Mouse (Mus musculus) hindbrain, embryonic 10.5 days (tissue): ENCODE data around the gene Pik3r2. TPM values are rescaled to one million over a fixed set of nuclear protein-coding genes. Genes with fewer than 3 reads are reported as not detected.

Experiments
- polyA plus RNA-seq: library from polyadenylated mRNA; unstranded; fragments of >200 nt; fragmentation: Nextera tagmentation; extraction: Ambion mirVana; gene quantifications from 2 replicates; pipeline ENCODE4 v1.2.1, GENCODE M21; 2016

Gene Pik3r2
- polyA plus RNA-seq, 1 experiment from 2014 or later = 82.1 TPM

Other genes with a start within 250 kb of the Pik3r2 start
- 311 and 360 TPM in 2 replicates for gene Fkbp8, start 249.0 kb downstream of the Pik3r2 start, polyA plus RNA-seq
- 54.3 and 57.7 TPM in 2 replicates for gene Kxd1, start 248.8 kb downstream of the Pik3r2 start, polyA plus RNA-seq
- gene Ell, start 237.3 kb downstream of the Pik3r2 start, polyA plus RNA-seq = 20.5 and 22.4 TPM in 2 replicates
- 158 and 159 TPM in 2 replicates for gene Isyna1, start 182.3 kb downstream of the Pik3r2 start, polyA plus RNA-seq
- gene Ssbp4, start 167.8 kb downstream of the Pik3r2 start, polyA plus RNA-seq = 84.4 and 117 TPM in 2 replicates
- gene Lrrc25, start 160.6 kb downstream of the Pik3r2 start, polyA plus RNA-seq = 1.1 and 1.6 TPM in 2 replicates
- not detected in 2 replicates for gene Gdf15, start 144.3 kb downstream of the Pik3r2 start, polyA plus RNA-seq
- gene Pgpep1, start 116.3 kb downstream of the Pik3r2 start, polyA plus RNA-seq = 87.4 and 141 TPM in 2 replicates
- gene Lsm4, start 103.5 kb downstream of the Pik3r2 start, polyA plus RNA-seq = 344 and 354 TPM in 2 replicates
- 64.6 and 128 TPM in 2 replicates for gene Jund, start 77.8 kb downstream of the Pik3r2 start, polyA plus RNA-seq
- 0.07 TPM in 1 of 2 replicates, not detected in the other for gene Iqcn, start 73.3 kb downstream of the Pik3r2 start, polyA plus RNA-seq
- gene Gm3336, start 58.2 kb downstream of the Pik3r2 start, polyA plus RNA-seq = not detected in 2 replicates
- gene Pde4c, start 53.0 kb downstream of the Pik3r2 start, polyA plus RNA-seq = 0.63 and 0.69 TPM in 2 replicates
- 24.8 and 70.3 TPM in 2 replicates for gene Rab3a, start 22.0 kb downstream of the Pik3r2 start, polyA plus RNA-seq
- 35.0 and 40.6 TPM in 2 replicates for gene Mpv17l2, start 15.8 kb downstream of the Pik3r2 start, polyA plus RNA-seq
- 11.4 and 18.2 TPM in 2 replicates for gene Mast3, start 28.3 kb upstream of the Pik3r2 start, polyA plus RNA-seq
- gene Il12rb1, start 31.7 kb upstream of the Pik3r2 start, polyA plus RNA-seq = 0.05 TPM in 1 of 2 replicates, not detected in the other
- gene Arrdc2, start 63.0 kb upstream of the Pik3r2 start, polyA plus RNA-seq = 7.3 and 8.7 TPM in 2 replicates
- gene Kcnn1, start 86.5 kb upstream of the Pik3r2 start, polyA plus RNA-seq = 6.2 and 19.3 TPM in 2 replicates
- 172 and 182 TPM in 2 replicates for gene Ccdc124, start 97.2 kb upstream of the Pik3r2 start, polyA plus RNA-seq
- gene Slc5a5, start 116.0 kb upstream of the Pik3r2 start, polyA plus RNA-seq = 0.39 and 0.59 TPM in 2 replicates
- gene Rpl18a, start 120.7 kb upstream of the Pik3r2 start, polyA plus RNA-seq = 3,443 and 3,791 TPM in 2 replicates
- gene Map1s, start 129.2 kb upstream of the Pik3r2 start, polyA plus RNA-seq = 66.6 and 74.5 TPM in 2 replicates